Mouse (Mus musculus): ENCODE results near the gene Col17a1.

DNA sequence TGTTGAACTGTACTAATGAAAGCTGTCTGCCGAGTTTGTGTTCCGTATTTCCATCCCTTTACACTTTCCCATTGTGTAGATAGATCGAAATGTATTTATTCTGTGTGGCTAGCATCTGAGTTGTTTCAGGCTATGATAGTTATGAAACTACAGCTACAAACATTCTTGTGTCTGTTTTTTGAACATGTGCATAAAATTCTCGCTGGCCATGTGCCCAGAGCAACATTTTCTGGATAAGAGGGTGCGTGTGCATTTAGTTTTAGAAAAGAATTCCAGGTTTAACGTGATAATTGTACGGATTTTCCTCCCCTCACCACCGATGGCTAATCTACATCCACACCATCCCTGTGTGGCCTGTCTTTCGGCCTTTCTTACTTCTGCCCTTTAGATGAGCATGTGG, 21.6 kb upstream of the Col17a1 start:
- TF ChIP-seq CTCF (IDR thresholded peaks at IDR 0.05; ENCODE audit: insufficient read depth, low read length) (no peak), POLR2A (IDR thresholded peaks at IDR 0.05; ENCODE audit: borderline replicate concordance, extremely low read depth, low read depth, low read length) (no peak)
